Mouse (Mus musculus) frontal cortex, postnatal 36 days (tissue): ENCODE data around the gene Zfp672.
A peak's percentile ranks its signal among the peaks of the same experiment; 100 is the strongest.
"Not testable (repeated sequence)": the region's sequence is repeated elsewhere in the genome, so short reads cannot be mapped to it uniquely, and the experiment has no call there.

Experiments
- DNase-seq, 2 experiments: peaks; one replicate each; pipeline ENCODE4 v3.0.0; 2022; ENCODE audit warnings: low spot score in 2 of 2

The Zfp672 gene

DNA sequence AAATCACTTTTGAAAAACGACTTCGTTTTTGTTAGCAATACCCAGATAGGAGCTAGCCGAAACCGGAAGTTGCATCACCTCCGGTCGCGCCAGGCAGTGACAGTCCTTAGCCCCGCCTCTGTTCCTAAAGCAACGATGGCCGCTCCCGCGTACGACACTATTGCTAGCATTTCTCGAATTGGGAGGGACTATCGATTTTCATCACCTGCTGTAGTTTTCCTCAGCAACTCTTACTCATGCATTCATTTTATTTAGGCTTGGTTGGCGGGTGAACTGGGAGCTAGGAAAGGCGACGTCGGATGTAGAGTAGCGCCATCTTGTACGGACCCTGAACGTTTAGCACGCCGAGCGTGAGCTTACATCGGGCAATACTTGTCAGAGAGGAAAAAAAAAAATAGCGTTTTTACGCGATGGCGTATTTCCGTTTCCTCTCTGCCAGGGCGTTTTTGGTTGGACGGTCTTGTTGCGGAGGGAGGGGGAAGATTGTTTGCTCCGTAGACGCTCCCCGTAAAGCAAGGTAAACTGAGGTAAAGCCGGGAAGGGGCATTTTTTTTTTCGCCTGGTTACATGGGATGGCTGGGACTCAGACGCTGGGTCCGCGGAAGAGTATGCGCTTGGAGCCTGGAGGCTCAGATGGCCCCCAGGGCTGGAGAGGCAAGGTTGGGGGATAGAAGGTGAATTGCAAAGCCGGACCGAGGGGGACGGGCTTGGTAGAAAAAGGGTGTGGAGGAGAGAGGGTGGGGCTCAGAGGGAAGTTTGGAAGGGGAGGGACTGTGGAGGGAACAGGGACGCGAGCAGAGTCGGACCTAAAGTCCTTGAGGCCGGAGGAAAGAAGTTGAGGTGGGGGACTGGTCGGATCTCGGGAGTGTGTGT is at the start of gene Zfp672, which contains the start of gene Sh3bp5l:
Zfp672 (minus strand) TSS at position 64 of the 873 bp plus-strand sequence.
Sh3bp5l (plus strand) TSS at position 449 of the 873 bp plus-strand sequence.
- peak; percentile 90 to 95 for DNase-seq

- no peak for DNase-seq
Observed at GRCm38 (mm10) chr11:58379516-58379915, 49.4 kb upstream of the Zfp672 start.

DNA sequence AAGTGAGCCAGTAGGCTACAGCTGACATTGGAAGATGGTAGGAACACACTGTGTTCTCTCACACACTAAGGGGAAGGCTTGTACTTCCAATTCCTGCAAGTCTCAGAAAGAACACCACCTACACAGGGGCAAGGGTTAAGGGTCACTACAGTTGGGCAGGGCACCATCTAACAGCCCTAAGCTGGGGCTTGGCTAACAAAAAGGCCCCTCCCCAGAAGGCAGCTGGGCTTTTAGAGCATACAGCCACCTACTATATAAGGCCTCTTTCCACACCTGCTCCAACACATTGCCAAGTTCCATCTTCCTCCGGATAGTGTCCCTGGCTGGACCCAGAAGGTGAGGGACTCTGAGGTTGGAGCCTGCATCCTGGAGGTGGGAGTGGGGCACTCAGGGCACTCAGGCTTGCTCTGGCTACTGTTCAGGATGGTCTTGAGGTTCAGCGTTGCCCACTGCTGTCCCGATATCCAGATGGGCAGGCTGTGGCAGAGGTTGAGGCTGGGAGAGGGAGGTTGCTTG is 48.7 kb upstream of the Zfp672 start, which contains the start of gene Lypd8:
Lypd8 (plus strand) TSS at position 281 of the 516 bp plus-strand sequence.
- no peak for DNase-seq

DNA sequence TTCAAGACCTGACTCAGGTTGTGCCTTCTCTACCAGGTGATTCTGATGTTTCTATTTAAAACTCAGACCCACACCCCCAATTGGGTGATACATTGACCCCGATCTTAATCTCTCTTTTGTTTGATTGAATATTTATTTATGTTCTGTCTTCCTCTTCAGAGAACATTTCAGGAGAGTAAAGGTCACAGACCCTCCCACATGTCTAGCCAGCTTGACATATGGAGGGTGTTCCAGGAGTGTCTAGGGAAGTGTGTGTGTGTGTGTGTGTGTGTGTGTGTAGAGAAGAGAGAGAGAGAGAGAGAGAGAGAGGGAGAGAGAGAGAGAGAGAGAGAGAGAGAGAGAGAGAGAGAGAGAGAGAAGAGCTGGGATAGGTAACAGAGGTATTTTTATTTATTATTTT is 47.5 kb upstream of the Zfp672 start:
- DNase-seq: no peak

DNA sequence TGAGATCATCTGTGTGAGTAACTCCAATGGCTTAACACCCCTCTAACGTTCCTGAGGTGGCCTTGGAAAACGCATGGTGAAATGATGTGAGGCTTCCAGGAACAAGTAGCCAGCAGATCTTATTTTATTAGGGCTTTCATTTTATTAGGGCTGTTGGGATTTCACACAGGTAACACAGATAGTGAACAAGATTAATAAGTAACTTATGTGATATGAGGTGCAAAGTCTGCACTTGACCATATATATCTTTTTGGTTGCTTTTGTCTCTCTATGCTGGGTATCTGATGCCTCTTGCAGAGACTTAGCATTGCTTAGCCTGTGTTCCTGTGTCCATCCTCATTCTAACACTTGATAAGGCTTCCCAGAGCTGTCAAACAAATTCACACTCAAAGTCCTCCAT is 47.1 kb upstream of the Zfp672 start:
- DNase-seq: no peak

GRCm38 (mm10) chr11:58366191-58366590 is 36.1 kb upstream of the Zfp672 start:
- DNase-seq: not testable (repeated sequence)

DNA sequence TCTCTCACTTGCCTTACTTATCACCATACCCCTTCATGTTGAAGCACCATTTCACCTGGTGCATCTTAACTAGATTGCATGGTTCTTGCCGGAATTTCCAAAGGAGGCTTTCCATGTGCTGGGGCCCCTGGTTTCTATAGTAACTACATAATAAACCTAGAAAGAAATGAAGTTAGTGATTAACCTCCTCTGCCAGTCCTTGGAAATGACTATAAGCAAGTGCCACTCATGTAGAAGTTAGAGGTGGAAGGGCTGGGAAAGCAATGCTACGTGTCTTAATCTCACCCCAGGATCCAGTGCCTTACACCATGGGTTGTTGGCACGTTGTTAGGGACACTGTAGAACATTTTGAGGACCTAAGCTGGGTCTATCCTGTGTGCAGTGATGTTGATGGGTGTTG is 34.3 kb upstream of the Zfp672 start:
- no peak for DNase-seq

GRCm38 (mm10) chr11:58362562-58362961 is 32.4 kb upstream of the Zfp672 start:
- not testable (repeated sequence) for DNase-seq

DNA sequence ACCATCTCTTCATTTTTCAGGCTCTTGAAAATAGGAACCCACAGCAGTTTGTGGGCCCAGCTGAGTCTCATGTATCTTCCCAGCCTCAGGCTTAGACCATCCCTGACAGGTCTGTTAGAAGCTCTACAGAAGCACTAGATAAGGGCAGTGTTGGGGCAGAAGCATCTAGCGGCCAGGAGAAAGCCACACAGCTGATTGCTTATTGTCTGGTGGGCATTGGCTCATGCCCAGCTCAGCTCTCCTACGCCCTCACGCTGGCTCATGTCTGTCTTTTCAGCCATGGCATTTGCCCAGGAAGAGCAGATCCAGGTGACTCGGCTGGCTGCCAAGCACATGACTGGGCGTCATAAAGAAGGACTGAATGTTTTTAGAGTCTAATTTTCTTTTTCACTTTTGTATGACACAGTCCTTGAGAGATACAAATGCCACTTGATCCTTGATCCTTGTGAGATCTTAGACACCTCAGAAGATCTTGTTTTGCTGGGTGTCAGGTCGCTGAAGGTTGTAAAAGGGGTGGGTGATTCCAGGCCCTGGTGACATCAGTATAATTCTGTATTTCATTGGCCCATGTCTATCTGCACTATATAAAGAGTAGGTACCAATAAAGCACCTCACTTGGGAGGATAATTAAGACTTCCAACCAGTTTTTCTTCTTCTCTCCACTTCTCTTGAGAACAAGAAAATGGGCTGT is 27.9 kb upstream of the Zfp672 start:
- DNase-seq: no peak

DNA sequence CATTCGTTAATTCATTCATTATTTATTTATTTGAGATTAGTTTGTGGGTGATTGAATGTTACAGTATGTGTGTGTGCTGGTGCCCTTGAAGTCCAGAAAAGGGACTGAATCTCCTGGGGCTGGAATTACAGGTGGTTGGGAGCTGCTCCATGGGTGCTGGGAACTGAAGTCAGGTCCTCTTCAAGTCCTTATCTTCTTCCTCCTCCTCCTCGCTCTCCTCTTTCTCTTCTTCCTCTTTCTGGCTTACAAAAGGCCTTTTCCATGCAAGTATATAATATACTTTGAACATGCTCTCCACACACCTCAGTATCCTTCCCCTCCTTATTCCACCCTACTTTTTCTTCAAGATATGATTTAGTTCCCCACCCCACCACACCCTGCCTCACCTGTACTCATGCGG is 26.9 kb upstream of the Zfp672 start:
- no peak for DNase-seq

GRCm38 (mm10) chr11:58354927-58355326 is 24.8 kb upstream of the Zfp672 start:
- DNase-seq: peak; percentile 19 to 45

DNA sequence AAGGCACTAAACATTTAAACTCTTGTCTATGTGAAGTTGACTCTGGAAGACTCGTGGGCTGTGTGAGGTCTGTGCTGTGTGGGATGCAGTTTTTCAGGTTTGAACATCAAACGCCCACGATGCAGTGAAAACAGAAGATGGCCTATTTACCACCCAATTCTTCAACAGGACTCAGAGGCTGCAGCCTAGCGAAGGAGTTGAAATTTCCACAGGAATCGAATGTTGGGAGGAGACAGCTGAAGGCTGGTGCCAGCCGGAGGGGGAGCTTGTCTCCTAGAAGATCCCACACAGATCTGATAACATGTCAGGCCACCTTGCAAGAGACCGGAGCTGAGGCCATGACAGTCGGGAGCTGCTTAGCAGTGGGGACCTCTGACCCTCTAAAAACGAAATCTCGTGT is 24.3 kb upstream of the Zfp672 start:
- DNase-seq: peak; percentile 27 to 62

- DNase-seq: no peak
Observed at GRCm38 (mm10) chr11:58353709-58354108, 23.6 kb upstream of the Zfp672 start.

DNA sequence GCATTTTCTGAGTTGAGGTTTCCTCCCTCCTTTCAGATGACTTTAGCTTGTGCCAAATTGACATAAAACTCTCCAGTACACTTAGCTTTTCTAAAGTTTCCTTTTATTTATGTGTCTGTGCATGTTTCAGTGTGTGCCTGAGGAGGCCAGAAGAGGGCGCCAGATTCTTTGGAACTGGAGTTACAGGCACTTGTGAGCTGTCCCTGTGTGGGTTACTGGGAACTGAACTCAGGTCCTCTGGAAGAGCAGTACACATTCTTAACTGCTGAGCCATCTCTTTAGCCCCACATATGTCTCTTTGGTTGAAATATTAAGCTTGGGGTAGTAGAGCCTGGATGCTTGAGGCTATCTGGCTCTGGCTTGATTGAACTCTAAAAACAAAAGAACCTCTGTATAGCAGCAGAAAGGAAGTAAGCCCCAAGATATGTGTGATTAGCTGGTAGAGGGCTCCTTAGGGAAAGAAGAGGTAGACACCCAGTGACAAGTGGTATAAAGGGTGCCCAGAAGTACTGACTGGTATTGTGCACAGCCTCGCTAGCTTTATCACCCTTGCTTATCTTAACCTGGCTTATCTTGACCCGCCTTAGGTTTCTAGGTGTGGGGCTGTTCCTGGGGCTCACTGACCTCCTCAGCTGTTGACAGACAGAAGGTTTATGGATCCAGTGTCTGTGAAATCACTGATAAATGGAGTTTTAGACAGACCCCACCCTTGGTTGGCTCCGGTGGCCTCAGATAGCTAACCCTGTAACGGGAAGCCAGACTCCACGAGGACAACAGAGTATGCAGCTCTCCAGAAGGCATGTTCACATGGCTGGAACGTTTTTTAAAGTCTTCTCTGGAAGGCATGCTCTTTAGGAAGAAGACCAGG is 22.8 kb upstream of the Zfp672 start:
- DNase-seq: no peak

DNA sequence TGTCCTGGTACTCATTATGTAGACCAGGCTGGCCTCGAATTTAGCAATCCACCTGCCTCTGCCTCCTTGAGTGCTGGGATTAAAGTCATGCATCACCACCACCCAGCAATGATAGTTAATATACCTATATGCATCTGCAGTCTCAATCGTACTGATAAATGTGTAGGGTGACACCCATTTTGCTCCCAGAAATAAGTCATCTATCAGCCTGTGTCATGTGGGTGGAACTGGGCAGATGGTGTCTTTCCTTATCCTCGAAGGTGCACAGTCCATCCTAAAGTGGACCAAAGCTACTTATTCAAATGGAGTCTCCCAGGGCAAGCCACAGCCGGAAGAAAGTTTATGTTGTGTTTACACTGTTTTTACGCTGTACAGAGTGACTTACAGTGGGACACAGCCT is 21.0 kb upstream of the Zfp672 start:
- no peak for DNase-seq

DNA sequence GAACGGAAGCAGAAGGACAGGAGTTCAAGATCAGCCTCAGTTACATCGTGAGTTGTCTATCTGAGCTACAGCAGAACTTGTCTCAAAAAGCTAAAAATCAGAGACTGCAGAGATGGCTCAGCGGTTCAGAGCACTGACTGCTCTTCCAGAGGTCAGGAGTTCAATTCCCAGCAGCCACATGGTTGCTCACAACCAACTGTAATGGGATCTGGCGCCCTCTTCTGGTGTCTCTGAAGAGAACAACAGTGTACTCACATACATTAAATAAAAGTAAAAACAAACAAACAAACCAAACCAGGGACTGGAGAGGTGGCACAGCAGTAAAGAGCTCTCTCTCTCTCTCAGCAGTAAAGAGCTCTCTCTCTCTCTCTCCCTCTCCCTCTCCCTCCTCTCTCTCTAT is 20.5 kb upstream of the Zfp672 start:
- no peak for DNase-seq

- no peak for DNase-seq
Observed at GRCm38 (mm10) chr11:58346745-58347144, 16.6 kb upstream of the Zfp672 start.

- DNase-seq: no peak
Observed at GRCm38 (mm10) chr11:58334746-58335145, 4.6 kb upstream of the Zfp672 start.

- DNase-seq: no peak
Observed at GRCm38 (mm10) chr11:58331546-58331945, 1.4 kb upstream of the Zfp672 start.

GRCm38 (mm10) chr11:58331149-58331495 is 983 bp upstream of the Zfp672 start:
- DNase-seq: no peak

DNA sequence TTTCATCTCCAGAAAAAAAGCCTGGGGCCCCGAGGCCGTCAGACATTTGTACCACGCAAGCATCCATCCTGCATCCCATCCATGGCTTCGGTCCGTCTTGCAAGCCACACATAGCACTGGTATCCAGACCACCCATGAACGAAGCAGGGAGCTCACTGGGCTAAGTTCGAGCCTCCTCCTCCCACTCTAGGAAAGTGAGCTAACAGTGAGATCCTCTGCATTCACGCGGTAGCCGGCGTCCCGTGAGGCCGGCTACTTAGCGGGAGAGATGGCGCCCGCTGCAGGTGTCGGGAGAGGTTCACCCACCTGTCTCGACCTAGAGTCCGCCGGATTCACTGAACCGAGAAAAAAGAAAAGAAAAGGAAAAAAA is 248 bp downstream of the Zfp672 start:
- DNase-seq: no peak

DNA sequence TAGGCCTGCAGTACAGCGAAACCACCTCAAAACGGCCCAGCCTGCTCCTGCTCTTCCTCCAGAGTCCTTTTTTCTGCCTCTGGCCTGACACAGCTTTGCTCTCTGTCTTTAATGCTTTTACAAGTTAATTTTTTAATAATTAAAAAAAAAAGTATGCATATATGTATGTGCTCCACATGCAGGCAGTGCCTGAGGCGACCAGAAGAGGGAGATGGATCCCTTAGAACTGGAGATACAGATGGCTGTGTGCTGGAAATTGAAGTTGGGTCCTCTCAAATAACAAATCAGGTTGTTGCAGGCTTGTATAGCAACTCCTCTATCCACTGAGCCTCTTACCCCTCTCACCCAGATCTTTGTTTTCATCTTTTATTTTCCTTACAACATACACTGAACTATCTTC is 3.4 kb downstream of the Zfp672 start:
- DNase-seq: no peak
